Mouse (Mus musculus): ENCODE measurements at regions not wholly inside any gene's neighbourhood (a gene's known extent, or its start where the extent isn't known, plus 50 kb on each side); places are given as distances from the start of the nearest gene placed in this dataset.
A peak's percentile ranks its signal among the peaks of the same experiment; 100 is the strongest.
"Not testable (repeated sequence)": the region's sequence is repeated elsewhere in the genome, so short reads cannot be mapped to it uniquely, and the experiment has no call there.

DNA sequence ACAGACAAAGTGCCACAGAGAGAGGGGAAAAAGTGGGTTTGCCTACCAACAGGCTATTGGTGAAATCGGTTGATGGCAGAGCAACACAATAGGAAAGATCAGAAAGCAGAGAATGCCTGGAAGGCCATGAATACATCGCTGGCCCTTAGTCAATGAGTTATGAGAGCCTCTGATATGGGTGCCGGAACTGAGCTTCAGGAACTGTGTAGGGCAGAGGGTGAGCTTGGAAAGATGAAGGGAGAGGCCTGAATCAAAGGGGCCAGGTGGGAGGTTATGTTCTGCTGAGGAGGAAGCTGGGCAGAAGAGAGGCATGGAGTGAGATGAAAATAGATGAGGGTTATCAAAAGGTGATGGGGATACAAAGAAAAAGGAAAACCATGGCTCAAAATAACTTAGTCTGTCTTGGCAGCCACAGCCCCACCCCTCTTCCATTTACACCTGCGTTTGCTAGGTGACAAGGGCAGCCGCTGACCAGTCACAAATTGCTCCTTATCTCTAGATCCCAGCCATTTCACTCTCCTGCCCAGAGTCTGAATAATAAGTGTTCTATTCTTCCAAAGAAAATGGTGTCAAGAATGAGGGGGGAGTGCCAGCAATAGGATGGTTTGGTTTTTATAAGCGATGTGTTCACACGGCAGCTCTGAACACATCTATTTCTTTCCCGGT is 77.7 kb upstream of the Rad23b start:
- no peak overlapping the region for H3K4me3 ChIP-seq (ENCODE audit: insufficient read depth, low read length)
- no peak overlapping the region for H3K27ac ChIP-seq (ENCODE audit: insufficient read depth, low read length)
- no peaks in the 10 kb centered on the region; the same call in 1 of the 2 replicates for H3K4me1 ChIP-seq (ENCODE audit: control insufficient read depth, insufficient read depth, low read length)
- TF ChIP-seq CTCF (IDR thresholded peaks at IDR 0.05; ENCODE audit: borderline replicate concordance, insufficient read depth, low read length) (no peak), POLR2A (IDR thresholded peaks at IDR 0.05; ENCODE audit: low read depth, low read length) (no peak)

DNA sequence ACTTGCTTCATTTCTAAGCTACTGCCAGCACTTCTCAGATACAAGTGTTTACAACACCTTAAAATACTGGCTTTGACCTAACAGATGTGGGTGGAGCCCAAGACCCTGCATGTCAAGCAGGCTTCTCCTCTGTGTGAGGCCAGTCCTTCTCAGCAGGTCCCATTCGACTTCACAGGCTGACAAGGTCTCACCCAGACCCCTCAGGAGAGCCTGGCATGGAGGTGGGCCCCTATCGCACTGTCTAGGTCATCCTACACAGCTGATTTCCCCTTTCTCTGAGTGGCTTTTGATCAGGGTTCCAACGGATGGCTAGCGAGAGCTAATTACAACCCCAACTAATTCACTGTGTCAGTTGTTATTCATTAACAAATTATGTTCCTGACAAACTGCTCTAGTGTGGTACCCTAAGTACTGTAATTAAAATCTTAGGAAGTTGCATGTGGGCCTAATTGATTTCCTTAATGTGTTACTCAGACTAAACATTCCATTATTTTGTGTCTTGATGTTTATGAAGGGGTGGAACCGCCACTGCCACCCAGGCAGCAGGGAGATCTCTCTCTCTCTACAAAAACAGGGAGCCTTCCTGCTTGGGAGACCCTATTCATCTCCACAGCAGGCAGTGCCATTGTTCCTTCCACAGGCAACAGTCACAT is 73.4 kb upstream of the Rad23b start:
- Histone ChIP-seq H3K4me1 (ENCODE audit: control insufficient read depth, insufficient read depth, low read length) (no peaks in the 10 kb centered on the region; the same call in 1 of the 2 replicates), H3K27ac (ENCODE audit: insufficient read depth, low read length) (no peak overlapping the region), H3K4me3 (ENCODE audit: insufficient read depth, low read length) (no peak overlapping the region)
- TF ChIP-seq CTCF (IDR thresholded peaks at IDR 0.05; ENCODE audit: borderline replicate concordance, insufficient read depth, low read length): no peak
- TF ChIP-seq POLR2A (IDR thresholded peaks at IDR 0.05; ENCODE audit: low read depth, low read length): no peak

DNA sequence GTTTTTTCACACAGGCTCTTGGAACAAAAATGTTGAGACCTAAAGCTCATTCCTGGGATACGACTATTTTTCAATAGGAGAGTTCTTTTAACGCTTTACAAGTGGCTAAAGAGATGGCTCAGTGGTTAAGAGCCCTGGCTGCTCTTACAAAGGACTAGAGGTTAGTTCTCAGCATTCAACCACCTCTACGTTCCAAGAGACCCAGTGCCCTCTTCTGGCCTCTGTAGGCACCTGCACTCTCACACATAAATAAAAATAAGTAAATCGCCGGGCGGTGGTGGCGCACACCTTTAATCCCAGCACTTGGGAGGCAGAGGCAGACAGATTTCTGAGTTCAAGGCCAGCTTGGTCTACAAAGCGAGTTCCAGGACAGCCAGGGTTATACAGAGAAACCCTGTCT is 70.5 kb upstream of the Rad23b start:
- not testable (repeated sequence) for H3K4me1 ChIP-seq (ENCODE audit: control insufficient read depth, insufficient read depth, low read length); H3K27ac ChIP-seq (ENCODE audit: insufficient read depth, low read length)

DNA sequence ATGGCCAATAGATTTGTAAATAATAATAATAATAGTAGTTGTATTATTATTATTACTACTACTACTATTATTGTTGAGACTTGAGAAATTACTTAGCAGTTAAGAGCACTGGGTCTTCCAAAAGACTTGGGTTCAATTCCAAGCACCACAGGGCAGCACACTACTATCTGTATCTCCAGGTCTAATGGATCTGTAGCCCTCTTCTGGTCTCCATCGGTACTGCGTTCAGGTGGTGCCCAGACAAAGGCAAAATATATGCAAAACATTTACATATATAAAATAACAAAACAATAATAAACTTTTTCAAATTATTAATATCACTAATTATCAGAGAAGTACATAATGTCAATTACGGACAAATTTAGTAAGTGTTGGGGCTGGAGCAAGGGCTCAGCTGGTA is 69.1 kb upstream of the Rad23b start:
- H3K4me1 ChIP-seq (ENCODE audit: control insufficient read depth, insufficient read depth, low read length): no peaks in the 10 kb centered on the region; the same call in 1 of the 2 replicates
- no peak overlapping the region for H3K4me3 ChIP-seq (ENCODE audit: insufficient read depth, low read length)
- H3K27ac ChIP-seq (ENCODE audit: insufficient read depth, low read length): no peak overlapping the region
- no peak for TF ChIP-seq POLR2A (IDR thresholded peaks at IDR 0.05; ENCODE audit: low read depth, low read length)
- TF ChIP-seq CTCF (IDR thresholded peaks at IDR 0.05; ENCODE audit: borderline replicate concordance, insufficient read depth, low read length): no peak

More for the DNA sequence above, 70.5 kb upstream of the Rad23b start:
- not testable (repeated sequence) for H3K4me3 ChIP-seq (ENCODE audit: insufficient read depth, low read length)

DNA sequence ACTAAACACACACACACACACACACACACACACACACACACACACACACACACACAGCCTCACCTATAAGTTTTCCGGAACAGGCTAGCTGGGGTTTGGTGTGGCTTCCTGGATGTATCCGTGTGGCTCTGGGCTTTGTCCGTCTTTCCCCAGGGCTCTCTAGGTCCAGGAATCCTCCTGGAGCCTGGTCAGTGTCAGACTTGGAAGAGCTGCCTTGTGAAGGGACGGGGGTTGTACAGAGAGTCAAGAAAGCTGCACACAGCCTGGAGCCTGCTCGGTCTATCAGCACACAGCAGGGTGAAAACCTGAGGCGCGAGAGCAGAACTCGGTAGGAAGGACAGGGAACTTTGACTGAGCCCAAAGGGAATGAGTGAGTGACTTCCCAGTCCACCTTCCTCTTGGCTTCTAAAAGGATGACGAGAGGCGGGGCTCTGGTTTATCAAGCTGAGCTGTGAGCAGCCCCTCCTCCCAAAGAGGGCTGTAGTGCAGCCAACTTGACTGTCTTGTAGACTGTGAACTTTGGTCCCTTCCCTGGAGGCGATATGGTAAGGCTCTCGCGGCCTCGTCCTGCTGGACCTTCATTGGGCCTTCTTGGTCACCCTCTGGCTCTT is 68.3 kb upstream of the Rad23b start:
- Histone ChIP-seq H3K4me3 (ENCODE audit: insufficient read depth, low read length) (no peak overlapping the region), H3K4me1 (ENCODE audit: control insufficient read depth, insufficient read depth, low read length) (no peaks in the 10 kb centered on the region), H3K27ac (ENCODE audit: insufficient read depth, low read length) (no peak overlapping the region)
- TF ChIP-seq POLR2A (IDR thresholded peaks at IDR 0.05; ENCODE audit: low read depth, low read length) (no peak), CTCF (IDR thresholded peaks at IDR 0.05; ENCODE audit: borderline replicate concordance, insufficient read depth, low read length) (no peak)

DNA sequence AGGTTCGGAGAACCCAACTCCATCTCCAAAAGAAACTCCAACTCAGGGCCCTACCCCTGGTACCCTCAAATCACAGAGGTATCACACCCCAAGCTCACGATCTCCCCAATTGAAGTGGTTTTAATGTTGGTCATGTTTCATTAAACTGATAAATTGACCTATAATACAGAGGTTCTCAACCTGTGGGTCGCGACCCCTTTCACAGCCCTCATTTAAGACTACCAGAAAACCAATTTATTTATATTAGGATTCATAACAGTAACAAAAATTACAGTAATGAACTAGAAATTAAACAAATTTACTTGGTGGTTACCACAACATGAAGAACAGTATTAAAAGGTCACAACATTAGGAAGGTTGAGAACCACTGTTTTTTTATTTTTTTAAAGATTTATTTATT is 67.4 kb upstream of the Rad23b start:
- Histone ChIP-seq H3K4me3 (ENCODE audit: insufficient read depth, low read length) (no peak overlapping the region), H3K4me1 (ENCODE audit: control insufficient read depth, insufficient read depth, low read length) (no peaks in the 10 kb centered on the region), H3K27ac (ENCODE audit: insufficient read depth, low read length) (no peak overlapping the region)
- TF ChIP-seq CTCF (IDR thresholded peaks at IDR 0.05; ENCODE audit: borderline replicate concordance, insufficient read depth, low read length): no peak

DNA sequence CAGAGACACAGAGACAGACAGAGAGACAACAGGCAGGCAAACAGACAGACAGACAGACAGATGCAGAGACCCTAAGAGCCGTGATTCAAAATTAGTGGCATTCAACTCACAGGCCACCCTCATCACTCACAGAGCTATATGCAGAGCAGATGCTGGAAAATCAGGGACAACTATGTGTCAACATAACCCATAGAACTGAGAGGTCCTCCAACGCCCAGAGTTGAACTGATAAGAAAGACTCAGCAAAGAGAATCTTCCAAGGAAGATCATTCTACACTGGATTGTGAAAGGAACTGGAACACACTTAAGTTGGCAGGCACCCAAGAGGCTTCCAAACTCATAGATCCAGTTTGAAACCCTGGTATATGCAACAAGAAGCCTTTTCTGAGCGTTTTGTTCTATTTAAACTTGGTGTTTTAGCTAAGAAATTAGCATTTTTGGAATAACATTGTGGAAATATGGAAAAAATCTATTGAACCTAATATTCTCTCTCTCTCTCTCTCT is 65.1 kb upstream of the Rad23b start:
- Histone ChIP-seq H3K4me1 (ENCODE audit: control insufficient read depth, insufficient read depth, low read length) (no peaks in the 10 kb centered on the region), H3K27ac (ENCODE audit: insufficient read depth, low read length) (peak overlapping the region; percentile 44; the same call in 1 of the 2 replicates), H3K4me3 (ENCODE audit: insufficient read depth, low read length) (no peak overlapping the region)
- TF ChIP-seq POLR2A (IDR thresholded peaks at IDR 0.05; ENCODE audit: low read depth, low read length): no peak
- no peak for TF ChIP-seq CTCF (IDR thresholded peaks at IDR 0.05; ENCODE audit: borderline replicate concordance, insufficient read depth, low read length)

DNA sequence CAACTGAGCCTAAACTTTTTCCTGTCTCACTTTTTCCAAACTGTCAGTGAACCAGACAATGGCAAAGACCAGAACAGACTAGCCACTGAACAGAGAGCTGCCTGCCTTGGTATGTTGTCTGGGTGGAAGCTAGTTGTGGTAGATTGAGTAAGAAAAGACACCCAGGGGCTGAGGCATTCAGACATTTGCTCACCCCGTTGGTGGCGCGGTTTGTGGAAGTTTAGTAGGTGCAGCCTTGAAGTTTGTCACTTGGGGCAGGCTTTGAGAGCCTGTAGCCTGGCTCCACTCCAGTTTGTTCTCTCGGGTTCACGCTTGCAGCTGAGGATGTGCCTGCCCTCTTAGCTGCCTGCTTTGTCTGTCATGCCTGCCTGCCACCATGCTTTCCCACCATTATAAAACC is 64.2 kb upstream of the Rad23b start:
- H3K4me3 ChIP-seq (ENCODE audit: insufficient read depth, low read length): no peak overlapping the region
- no peak for TF ChIP-seq CTCF (IDR thresholded peaks at IDR 0.05; ENCODE audit: borderline replicate concordance, insufficient read depth, low read length)
- TF ChIP-seq POLR2A (IDR thresholded peaks at IDR 0.05; ENCODE audit: low read depth, low read length): no peak
- no peaks in the 10 kb centered on the region for H3K4me1 ChIP-seq (ENCODE audit: control insufficient read depth, insufficient read depth, low read length)
- H3K27ac ChIP-seq (ENCODE audit: insufficient read depth, low read length): no peak overlapping the region

DNA sequence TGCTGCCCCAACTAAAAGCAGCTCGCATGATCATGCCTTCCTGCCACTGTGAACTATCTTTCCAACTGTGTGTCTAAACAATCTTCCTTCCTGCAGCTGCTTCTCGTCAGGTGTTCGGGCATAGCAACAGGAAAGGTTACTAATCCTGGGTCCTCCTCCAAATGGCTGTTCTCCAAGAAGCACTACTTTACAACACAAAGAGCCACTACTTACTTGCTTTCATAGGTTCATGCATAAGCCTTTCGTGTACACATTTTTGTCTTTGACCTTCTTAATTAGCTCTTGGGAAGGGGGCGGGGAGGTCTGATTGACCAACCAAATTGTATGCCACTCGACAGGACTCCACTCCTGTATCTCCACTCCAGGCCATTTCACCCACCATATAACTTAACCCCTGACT is 61.4 kb upstream of the Rad23b start:
- Histone ChIP-seq H3K27ac (ENCODE audit: insufficient read depth, low read length) (no peak overlapping the region), H3K4me3 (ENCODE audit: insufficient read depth, low read length) (no peak overlapping the region), H3K4me1 (ENCODE audit: control insufficient read depth, insufficient read depth, low read length) (no peaks in the 10 kb centered on the region)
- TF ChIP-seq POLR2A (IDR thresholded peaks at IDR 0.05; ENCODE audit: low read depth, low read length) (no peak), CTCF (IDR thresholded peaks at IDR 0.05; ENCODE audit: borderline replicate concordance, insufficient read depth, low read length) (no peak)

DNA sequence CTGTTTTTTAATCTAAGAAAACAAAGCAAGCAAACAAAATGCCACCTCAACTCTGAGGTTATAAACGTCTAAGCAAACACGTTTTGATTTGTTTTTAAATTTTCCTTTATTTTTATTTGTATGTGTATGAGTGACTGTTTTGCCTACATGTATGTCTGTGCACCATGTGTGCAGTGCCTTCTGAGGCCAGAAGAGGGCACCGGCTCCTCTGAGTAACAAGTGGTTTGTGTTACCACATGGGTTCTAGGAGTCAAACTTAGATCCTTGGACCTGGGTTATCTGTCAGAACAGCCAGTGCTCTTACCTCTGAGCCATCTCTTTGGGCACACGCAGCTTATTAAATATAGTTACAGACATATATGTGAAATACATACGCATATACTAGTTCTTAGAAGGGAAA is 57.6 kb upstream of the Rad23b start:
- Histone ChIP-seq H3K4me1 (ENCODE audit: control insufficient read depth, insufficient read depth, low read length) (no peaks in the 10 kb centered on the region), H3K27ac (ENCODE audit: insufficient read depth, low read length) (no peak overlapping the region), H3K4me3 (ENCODE audit: insufficient read depth, low read length) (no peak overlapping the region)
- TF ChIP-seq CTCF (IDR thresholded peaks at IDR 0.05; ENCODE audit: borderline replicate concordance, insufficient read depth, low read length): peak; percentile 43; the same call in 1 of the 2 replicates
- TF ChIP-seq POLR2A (IDR thresholded peaks at IDR 0.05; ENCODE audit: low read depth, low read length): no peak
